Mouse (Mus musculus) forebrain, embryonic 16.5 days (tissue): ENCODE data around the gene Rabif. TPM values are rescaled to one million over a fixed set of nuclear protein-coding genes. Genes with fewer than 3 reads are reported as not detected.

Source experiments
- ATAC-seq: fragments of 200-750 bp; cut with Nextera tagmentation; 2 replicates; pipeline ENCODE4 v1.8.0; 2017; ENCODE audit warnings: mild to moderate bottlenecking, moderate library complexity
- H3K27ac ChIP-seq: fragments of 300-500 bp; sonication (generic); 2 replicates; pipeline ENCODE4 v1.5.1; 2014; ENCODE audit warnings: low read length, control low read depth
- H3K27me3 ChIP-seq: fragments of 300-500 bp; sonication (generic); replicated peaks from 2 replicates; pipeline ENCODE4 v1.6.1; 2014; ENCODE audit warnings: low read length; ENCODE audit not compliant: control insufficient read depth, insufficient read depth
- H3K36me3 ChIP-seq: fragments of 300-500 bp; sonication (generic); 2 replicates; pipeline ENCODE4 v1.6.1; 2014; ENCODE audit not compliant: control insufficient read depth, insufficient read depth
- H3K4me1 ChIP-seq: fragments of 300-500 bp; sonication (generic); replicated peaks from 2 replicates; pipeline ENCODE4 v1.6.1; 2014; ENCODE audit warnings: low read length; ENCODE audit not compliant: control insufficient read depth, insufficient read depth
- H3K4me2 ChIP-seq: fragments of 300-500 bp; sonication (generic); 2 replicates; pipeline ENCODE4 v1.6.1; 2014; ENCODE audit warnings: mild to moderate bottlenecking, low read length, control low read depth
- H3K4me3 ChIP-seq: fragments of 300-500 bp; sonication (generic); replicated peaks from 2 replicates; pipeline ENCODE4 v1.5.1; 2014; ENCODE audit warnings: mild to moderate bottlenecking, low read length, control low read depth
- H3K9ac ChIP-seq: fragments of 300-500 bp; sonication (generic); replicated peaks from 2 replicates; pipeline ENCODE4 v1.6.1; 2014; ENCODE audit warnings: low read depth, low read length, control low read depth
- H3K9me3 ChIP-seq: fragments of 300-500 bp; sonication (generic); 2 replicates; pipeline ENCODE4 v1.6.1; 2016; ENCODE audit warnings: low read length; ENCODE audit not compliant: control insufficient read depth
- WGBS: fragments of 180-500 bp; shearing (Covaris S2); extraction: QIAGEN DNeasy Blood & Tissue Kit; methylation state at CpG from one replicate; pipeline ENCODE4 v1.1.7; 2014; 5-methylcytosine and 5-hydroxymethylcytosine counted together
- polyA plus RNA-seq: library from polyadenylated mRNA; unstranded; fragments of >200 nt; fragmentation: Nextera tagmentation; extraction: Ambion mirVana; gene quantifications from 2 replicates; pipeline ENCODE4 v1.2.1, GENCODE M21; 2015

Rabif gene
- polyA plus RNA-seq, 1 experiment from 2014 or later: 63.0 TPM

DNA sequence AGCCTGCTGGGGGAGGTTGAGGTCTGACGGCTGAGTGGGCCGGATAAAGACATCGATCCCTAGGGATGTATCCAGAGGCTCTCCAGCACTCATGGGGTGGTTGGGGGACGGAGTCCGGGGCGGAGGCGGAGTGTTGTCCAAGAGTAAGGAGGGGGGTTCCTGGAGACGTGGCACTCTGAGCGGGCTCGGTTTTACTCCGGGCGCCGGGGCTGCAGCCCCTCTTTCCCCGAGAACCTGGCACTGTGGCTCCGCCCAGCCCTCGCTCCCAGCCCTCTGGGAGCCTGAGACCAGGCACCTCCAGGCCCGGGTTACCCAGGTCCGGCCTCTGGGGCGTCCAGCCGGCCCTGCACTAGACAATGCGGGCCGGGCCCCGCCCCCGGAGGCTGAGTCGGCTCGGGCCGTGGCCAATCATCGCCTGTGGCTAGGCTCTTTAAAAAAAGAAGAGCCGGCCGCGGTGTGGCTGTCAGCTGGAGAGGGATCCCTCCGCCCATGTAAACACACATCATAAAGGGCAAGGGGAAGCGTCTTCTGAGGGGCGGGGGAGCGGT lies 62.3 kb downstream of the Rabif start:
- WGBS: under 1% methylated on average over 26 of the region's 35 CpGs

More for the DNA sequence above, 62.3 kb downstream of the Rabif start:
- Histone ChIP-seq H3K4me3 (peak overlapping the region; percentile 83), H3K9me3 (no peaks in the 10 kb centered on the region), H3K4me1 (peaks cover 15% of the 10 kb centered on the region), H3K36me3 (no peaks in the 10 kb centered on the region), H3K4me2 (peak overlapping the region; percentile 82), H3K27me3 (no peaks in the 10 kb centered on the region), H3K9ac (peak overlapping the region; percentile 96), H3K27ac (peak overlapping the region; percentile 97)
- peak; percentile 92 for ATAC-seq

Other genes with a start within 250 kb of the Rabif start
- 0.32 TPM in 1 of 2 replicates, not detected in the other for gene Myog, start 204.7 kb upstream of the Rabif start, polyA plus RNA-seq
- gene Ppfia4, start 161.7 kb upstream of the Rabif start, polyA plus RNA-seq: 11.1 and 16.4 TPM in 2 replicates
- 150 and 151 TPM in 2 replicates for gene Tmem183a, start 132.7 kb upstream of the Rabif start, polyA plus RNA-seq
- gene 4933406M09Rik, start 108.7 kb upstream of the Rabif start, polyA plus RNA-seq: not detected in 2 replicates
- 20.3 and 23.3 TPM in 2 replicates for gene Cyb5r1, start 89.1 kb upstream of the Rabif start, polyA plus RNA-seq
- gene Adipor1, start 79.3 kb upstream of the Rabif start, polyA plus RNA-seq: 63.9 and 65.5 TPM in 2 replicates
- 42.5 and 44.6 TPM in 2 replicates for gene Klhl12, start 39.1 kb upstream of the Rabif start, polyA plus RNA-seq
- not detected in 2 replicates for gene Mgat4e, start 55.0 kb downstream of the Rabif start, polyA plus RNA-seq
- 103 and 109 TPM in 2 replicates for gene Kdm5b, start 65.5 kb downstream of the Rabif start, polyA plus RNA-seq
- 1.1 and 2.2 TPM in 2 replicates for gene Syt2, start 152.0 kb downstream of the Rabif start, polyA plus RNA-seq